Mouse (Mus musculus) MEL (cell line): ENCODE results near the gene Obp2a.

Experiments used
- ETS1 ChIP-seq: IDR thresholded peaks from 2 replicates; pipeline ENCODE4 v1.6.1; 2012; ENCODE audit warnings: low read depth, mild to moderate bottlenecking, inconsistent platforms, low read length, improper control_type of control experiment, moderate library complexity
- JUND ChIP-seq: IDR thresholded peaks from 2 replicates; pipeline ENCODE4 v1.6.1; 2011; ENCODE audit warnings: low read depth, mild to moderate bottlenecking, improper control_type of control experiment, low read length
- USF2 ChIP-seq, 2 experiments: IDR thresholded peaks; 2 replicates each; pipeline ENCODE4 v1.6.1; 2011 to 2012; ENCODE audit warnings: improper control_type of control experiment in 2 of 2, low read length in 2 of 2, borderline replicate concordance in 1 of 2, inconsistent platforms in 1 of 2, low read depth in 1 of 2, mild to moderate bottlenecking in 1 of 2; ENCODE audit not compliant: insufficient read depth in 1 of 2

DNA sequence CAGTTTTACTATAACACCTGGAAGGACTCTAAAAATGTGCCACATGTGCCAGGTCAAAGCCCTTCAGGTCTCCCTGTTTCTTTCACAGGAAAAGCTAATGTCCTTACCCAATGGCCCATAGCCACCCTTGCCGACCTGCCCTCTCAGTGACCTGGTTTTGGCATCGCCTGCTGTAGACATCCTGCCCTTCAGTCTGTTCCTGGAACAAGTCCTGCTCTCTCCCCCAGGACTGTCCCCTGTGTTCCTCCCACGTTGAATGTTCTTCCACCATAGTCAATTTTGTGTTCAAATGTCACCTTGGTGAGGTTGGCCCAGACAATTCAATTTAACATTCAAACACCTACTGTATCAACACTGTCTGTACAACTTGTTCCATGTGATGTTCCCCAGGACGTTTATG, 2.9 kb upstream of the Obp2a start:
- TF ChIP-seq ETS1 (no peak), USF2 (IDR thresholded peaks at IDR 0.05; ENCODE audit: borderline replicate concordance in 1 of 2, insufficient read depth in 1 of 2, low read depth in 1 of 2, low read length in 2 of 2) (no peak), JUND (no peak)
